Mouse (Mus musculus): ENCODE measurements around the gene Gm10490.
A peak's percentile ranks its signal among the peaks of the same experiment; 100 is the strongest.

The Gm10490 gene

GRCm38 (mm10) chrX:7927116-7927515, 17.8 kb downstream of the Gm10490 start:
- DNase-seq: no peak

GRCm38 (mm10) chrX:7928270-7928790, 19.0 kb downstream of the Gm10490 start, which contains the start of gene Eras:
TSS of gene Eras (minus strand) at chrX:7928607.
- DNase-seq: no peak

GRCm38 (mm10) chrX:7936874-7937273, 27.5 kb downstream of the Gm10490 start:
- no peak for DNase-seq

GRCm38 (mm10) chrX:7937667-7938066, 28.3 kb downstream of the Gm10490 start:
- no peak for DNase-seq

GRCm38 (mm10) chrX:7945618-7946017, 36.3 kb downstream of the Gm10490 start:
- no peak for DNase-seq

GRCm38 (mm10) chrX:7947108-7947899, 38.0 kb downstream of the Gm10490 start, which contains the start of gene Hdac6:
TSS of gene Hdac6 (minus strand) at chrX:7947889.
- DNase-seq: peak; percentile 39 to 52

- DNase-seq: peak; percentile 92
These were observed 38.7 kb downstream of the Gm10490 start for GRCm38 (mm10) chrX:7947900-7948492.

- DNase-seq: no peak
These were observed 40.7 kb downstream of the Gm10490 start for GRCm38 (mm10) chrX:7950091-7950490.

GRCm38 (mm10) chrX:7958868-7959267, 49.5 kb downstream of the Gm10490 start:
- no peak for DNase-seq

Data from cerebellum, postnatal 14 days (tissue).